Mouse (Mus musculus) urinary bladder, adult 18-20 months (tissue): ENCODE results near the gene Smarcd2.

ENCODE experiments used
- DNase-seq, 2 experiments: peaks; one replicate each; pipeline ENCODE4 v3.0.0; 2022; ENCODE audit warnings: low spot score in 2 of 2, mixed read lengths in 2 of 2

The Smarcd2 gene

DNA sequence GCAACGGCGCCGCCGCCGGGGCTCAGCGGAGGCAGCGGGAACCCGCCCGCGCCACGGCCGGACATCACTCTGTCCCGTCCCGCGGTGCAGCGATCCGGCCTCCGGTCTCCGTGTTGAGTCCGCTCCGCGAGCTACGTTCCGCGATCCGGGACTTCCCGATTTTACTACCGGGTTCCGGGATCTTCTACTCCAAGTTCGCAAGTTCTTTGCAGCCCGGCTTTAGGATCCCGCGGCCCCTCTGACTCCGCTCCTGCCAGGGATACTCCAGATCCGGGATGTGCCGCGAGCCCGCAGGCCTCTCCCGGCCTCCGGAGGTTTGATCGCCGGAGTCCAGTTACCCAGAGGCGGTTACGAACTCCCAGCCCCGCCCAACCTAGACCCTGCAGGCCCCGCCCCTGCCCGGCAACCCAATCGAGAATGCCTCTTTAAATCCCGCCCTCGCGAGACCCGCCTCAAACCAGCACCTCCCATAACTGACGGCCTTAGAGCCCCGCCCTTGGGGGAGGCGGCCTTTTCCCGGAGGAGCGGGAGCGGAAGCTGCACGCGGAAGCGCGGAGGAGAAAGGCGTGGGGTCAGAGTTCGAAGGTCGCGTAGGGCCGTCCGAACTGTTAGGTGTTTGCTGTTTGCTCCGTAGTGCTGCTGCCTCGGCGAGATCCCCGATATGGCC is at the start of gene Smarcd2:
Gene Smarcd2 (minus strand): TSS at position 329 of the 667 bp plus-strand sequence.
- DNase-seq: peak; percentile 98 to 100

GRCm38 (mm10) chr11:106318406-106319366 is 45.9 kb upstream of the Smarcd2 start:
- DNase-seq: no peak

- DNase-seq: no peak
Observed at GRCm38 (mm10) chr11:106317801-106318200, 45.0 kb upstream of the Smarcd2 start.

GRCm38 (mm10) chr11:106316416-106316815 is 43.6 kb upstream of the Smarcd2 start:
- DNase-seq: no peak

- DNase-seq: no peak
Observed at GRCm38 (mm10) chr11:106314333-106314812, 41.6 kb upstream of the Smarcd2 start, which contains the start of gene Cd79b. Gene Cd79b (minus strand): TSS chr11:106314762.

- DNase-seq: peak; percentile 11 to 33
Observed at GRCm38 (mm10) chr11:106313533-106313932, 40.8 kb upstream of the Smarcd2 start.

- no peak for DNase-seq
Observed at GRCm38 (mm10) chr11:106310123-106310522, 37.4 kb upstream of the Smarcd2 start.

GRCm38 (mm10) chr11:106308162-106308561 is 35.4 kb upstream of the Smarcd2 start:
- DNase-seq: no peak

GRCm38 (mm10) chr11:106307432-106307831 is 34.7 kb upstream of the Smarcd2 start:
- no peak for DNase-seq

GRCm38 (mm10) chr11:106306758-106307157 is 34.0 kb upstream of the Smarcd2 start:
- DNase-seq: no peak

- no peak for DNase-seq
Observed at GRCm38 (mm10) chr11:106306065-106306385, 33.3 kb upstream of the Smarcd2 start.

DNA sequence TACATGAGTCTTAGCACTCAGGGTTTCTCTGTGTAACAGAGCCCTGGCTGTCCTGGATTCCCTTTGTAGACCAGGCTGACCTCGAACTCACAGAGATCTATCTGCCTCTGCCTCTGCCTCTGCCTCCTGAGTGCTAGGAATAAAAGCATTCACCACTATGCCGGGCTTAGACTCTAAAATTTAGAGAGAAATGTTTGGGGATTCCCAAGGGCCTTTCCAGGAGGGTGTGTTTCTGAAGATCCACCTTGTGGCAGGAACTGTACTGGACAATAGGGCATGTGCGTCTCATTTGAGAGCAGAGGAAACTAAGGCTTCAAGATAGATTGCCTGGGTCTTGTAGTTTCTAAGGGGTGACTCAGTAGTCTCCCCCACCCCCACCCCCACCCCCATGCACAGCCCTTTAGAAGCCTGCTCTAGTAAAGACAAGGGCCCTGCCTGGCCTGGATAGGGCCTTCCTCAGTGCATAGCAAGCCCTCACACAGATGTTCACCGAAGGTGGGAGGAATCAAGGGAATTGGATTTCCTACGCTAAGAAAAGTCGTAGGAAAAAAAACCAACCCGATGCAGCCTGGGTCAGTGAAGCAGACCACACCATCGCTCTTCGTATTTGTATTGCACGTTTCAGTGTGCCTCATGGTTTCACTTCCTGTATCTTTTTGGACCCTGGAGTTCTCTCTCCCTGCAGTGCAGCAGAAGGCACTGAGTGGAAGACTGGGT is 32.7 kb upstream of the Smarcd2 start:
- no peak for DNase-seq

DNA sequence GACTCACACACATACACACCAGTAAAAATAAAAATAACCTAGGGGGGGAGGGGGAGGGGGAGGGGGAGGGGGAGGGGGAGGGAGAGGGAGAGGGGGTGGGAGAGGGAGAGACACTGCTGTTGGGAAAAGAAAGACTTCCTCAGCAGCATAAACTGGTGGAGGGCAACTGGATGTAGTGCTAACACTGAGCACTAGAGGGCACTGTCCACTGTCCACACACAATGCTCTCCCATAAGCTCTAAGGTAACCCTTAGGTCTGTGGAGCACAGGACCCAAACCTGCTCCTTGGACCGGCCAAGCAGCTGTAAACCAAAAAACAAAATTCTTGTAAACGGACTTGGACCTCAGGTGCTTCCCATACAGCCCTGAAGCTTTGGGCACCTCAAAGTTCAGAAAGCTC is 29.9 kb upstream of the Smarcd2 start:
- DNase-seq: peak in 1 of 2 experiments; percentile 30

GRCm38 (mm10) chr11:106301765-106302164 is 29.0 kb upstream of the Smarcd2 start, which contains the start of gene Gh:
Gene Gh (minus strand): TSS chr11:106301865.
- DNase-seq: no peak

DNA sequence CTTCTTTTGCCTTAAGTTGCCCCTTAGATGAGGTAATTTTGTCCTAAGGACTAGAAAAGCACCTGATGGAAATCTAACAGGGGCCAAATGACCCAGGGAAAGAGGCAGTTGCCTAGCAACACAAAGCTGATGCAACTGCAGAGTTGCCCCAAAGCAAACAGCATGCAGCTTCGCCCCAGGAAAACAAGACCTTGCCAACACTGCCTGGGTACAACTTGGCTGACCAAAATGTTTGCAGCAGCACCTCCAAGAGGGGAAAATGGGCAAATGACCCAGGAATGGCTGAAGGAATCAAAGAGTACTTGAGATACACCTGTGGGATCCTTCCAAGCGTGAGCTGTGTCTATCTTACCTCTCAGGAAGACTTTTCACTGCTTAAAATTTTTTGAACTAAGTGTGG is 19.1 kb upstream of the Smarcd2 start:
- DNase-seq: no peak

DNA sequence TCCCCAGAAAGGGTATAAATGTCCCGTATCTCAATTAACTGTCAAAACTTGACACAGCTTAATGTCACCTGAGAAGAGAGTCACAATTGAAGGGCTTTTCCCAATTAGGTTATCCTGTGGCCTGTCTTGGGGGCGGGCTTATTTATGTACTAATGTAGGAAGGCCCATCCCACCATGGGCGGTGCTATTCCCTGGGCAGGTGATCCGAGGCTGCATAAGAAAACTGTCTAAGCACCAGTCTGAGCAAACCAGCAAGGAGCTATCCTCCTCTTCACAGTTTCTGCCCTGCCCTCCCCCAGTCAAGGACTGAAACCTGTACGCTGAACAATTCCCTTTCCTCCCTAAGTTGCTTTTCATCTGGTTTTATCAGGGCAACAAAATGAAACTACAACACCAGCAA is 17.6 kb upstream of the Smarcd2 start:
- no peak for DNase-seq

DNA sequence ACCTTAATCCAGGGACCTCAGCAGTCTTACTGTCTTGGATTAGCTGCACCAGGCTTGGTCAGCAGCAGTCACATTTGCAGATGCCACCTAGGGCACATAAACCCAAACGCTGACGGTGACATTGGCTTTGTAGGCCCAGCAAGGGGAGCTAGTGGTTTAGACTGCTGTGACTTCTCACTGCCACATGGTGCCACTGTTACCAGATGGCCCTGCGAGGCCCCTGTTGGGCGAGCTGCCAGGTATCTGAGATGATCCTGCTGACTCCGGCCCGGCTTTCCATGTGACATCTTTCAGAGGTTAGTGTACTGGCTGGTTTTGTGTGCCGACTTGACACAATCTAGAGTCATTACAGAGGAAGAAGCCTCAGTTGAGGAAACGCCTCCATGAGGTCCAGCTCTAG is 16.6 kb upstream of the Smarcd2 start:
- DNase-seq: no peak

GRCm38 (mm10) chr11:106286987-106287386 is 14.2 kb upstream of the Smarcd2 start:
- DNase-seq: no peak

DNA sequence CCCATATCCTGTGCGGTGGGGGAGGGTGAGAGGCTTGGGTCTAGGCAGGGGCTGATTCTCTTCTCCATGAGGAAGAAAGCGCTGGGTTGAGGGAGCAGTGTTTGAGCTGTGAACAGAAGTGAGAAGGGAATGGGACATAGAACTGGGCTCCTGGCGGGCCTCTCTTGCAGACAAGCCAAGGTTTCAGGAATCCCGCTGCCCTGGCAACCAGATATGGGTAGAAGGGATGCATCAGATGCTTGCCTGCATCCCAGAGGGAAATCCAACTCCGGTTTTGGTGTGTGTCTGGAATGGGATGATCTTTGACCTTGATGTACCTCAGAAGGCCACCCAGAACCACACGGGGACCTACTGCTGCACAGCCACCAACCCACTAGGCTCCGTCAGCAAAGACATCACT is 13.4 kb upstream of the Smarcd2 start:
- DNase-seq: no peak

GRCm38 (mm10) chr11:106284126-106284525 is 11.4 kb upstream of the Smarcd2 start:
- no peak for DNase-seq

DNA sequence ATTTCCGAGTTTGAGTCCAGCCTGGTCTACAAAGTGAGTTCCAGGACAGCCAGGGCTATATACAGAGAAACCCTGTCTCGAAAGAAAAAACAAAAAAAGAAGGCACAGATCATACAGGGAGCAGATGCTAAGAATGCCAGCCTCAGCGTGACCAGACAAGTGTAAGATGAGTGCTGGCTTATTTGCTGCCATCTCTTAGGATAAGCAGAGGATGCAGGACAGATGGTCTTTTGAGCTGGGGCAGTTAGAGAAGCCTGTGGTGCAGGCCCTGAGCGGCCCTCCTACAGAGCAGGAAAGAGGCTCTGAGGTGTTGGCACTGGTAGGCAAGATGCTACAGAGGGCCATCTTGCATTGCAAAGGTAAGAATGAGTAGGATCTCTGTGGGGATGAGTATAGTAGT is 10.6 kb upstream of the Smarcd2 start:
- DNase-seq: no peak

GRCm38 (mm10) chr11:106282452-106282851 is 9.7 kb upstream of the Smarcd2 start:
- DNase-seq: no peak
